Mouse (Mus musculus) CH12F3 (cell line): ENCODE results near the gene Wnk4.

Experiments
- in situ Hi-C: fragments of 300-500 bp; cut with MboI; formaldehyde crosslinking; loops from 2 replicates; pipeline ENCODE4 v1.14.3; 2020; ENCODE audit warnings: low sequenced_read_pairs

Gene Wnk4

DNA sequence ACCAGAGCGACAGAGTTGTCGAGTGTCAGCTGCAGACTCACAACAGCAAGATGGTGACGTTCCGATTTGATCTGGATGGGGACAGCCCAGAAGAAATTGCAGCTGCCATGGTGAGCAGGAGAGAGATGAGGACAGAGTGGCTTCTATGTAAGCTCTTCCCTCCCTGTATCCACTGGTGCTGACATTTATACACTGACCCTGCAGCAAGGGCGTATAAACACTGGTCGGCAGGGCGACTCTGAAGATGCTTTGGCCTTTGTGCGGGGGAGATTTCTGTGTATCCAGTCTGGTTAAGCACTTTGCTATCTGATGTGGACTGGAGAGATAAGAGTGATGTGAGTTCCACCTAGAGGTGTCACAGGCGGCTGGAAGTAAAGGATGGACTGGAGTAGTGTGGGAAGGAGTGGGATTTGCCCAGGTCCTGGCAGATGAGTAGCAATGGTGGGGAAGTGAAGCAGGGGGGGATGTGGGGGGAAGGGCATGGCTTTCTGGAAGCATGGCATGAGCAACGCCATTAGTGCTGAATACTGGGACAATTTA is 9.3 kb downstream of the Wnk4 start:
- in situ Hi-C loops: no loop called here

DNA sequence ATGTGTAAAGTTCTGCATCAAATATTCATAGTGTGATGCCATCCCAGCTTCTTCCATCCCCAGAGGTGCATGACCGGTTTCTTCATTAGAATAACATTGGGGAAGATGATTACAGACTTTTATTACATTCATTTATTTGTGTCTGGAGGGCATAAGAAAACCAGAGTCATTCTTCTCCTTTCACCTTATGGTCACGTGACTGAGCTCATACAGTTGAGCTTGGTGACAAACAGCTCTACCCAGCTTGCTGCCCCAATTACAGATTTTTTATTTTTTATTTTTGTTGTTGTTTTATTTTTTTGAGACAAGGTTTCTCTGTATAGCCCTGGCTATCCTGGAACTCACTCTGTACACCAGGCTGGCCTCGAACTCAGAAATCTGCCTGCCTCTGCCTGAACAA is 12.1 kb downstream of the Wnk4 start:
- in situ Hi-C loops: no loop called here

DNA sequence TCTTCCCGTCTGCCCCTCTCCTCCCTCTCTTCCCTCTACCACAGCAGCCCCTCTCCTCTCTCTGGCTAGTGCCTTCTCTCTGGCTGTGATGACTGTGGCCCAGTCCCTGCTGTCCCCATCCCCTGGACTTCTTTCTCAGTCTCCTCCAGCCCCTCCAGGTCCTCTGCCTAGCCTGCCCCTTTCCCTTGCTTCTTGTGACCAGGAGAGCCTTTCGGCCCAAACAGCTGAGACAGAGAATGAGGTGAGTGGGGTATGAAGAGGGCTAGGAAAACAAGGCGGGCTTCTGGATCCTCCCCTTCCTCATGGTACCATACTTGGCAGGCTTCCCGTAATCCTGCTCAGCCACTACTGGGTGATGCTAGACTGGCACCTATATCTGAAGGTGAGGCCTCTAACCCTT is 14.9 kb downstream of the Wnk4 start:
- in situ Hi-C loops: no loop called here

- in situ Hi-C loops: no loop called here
Measured at GRCm38 (mm10) chr11:101276319-101277070, 16.1 kb downstream of the Wnk4 start.

GRCm38 (mm10) chr11:101277381-101278222 is 17.2 kb downstream of the Wnk4 start:
- in situ Hi-C loops: no loop called here

DNA sequence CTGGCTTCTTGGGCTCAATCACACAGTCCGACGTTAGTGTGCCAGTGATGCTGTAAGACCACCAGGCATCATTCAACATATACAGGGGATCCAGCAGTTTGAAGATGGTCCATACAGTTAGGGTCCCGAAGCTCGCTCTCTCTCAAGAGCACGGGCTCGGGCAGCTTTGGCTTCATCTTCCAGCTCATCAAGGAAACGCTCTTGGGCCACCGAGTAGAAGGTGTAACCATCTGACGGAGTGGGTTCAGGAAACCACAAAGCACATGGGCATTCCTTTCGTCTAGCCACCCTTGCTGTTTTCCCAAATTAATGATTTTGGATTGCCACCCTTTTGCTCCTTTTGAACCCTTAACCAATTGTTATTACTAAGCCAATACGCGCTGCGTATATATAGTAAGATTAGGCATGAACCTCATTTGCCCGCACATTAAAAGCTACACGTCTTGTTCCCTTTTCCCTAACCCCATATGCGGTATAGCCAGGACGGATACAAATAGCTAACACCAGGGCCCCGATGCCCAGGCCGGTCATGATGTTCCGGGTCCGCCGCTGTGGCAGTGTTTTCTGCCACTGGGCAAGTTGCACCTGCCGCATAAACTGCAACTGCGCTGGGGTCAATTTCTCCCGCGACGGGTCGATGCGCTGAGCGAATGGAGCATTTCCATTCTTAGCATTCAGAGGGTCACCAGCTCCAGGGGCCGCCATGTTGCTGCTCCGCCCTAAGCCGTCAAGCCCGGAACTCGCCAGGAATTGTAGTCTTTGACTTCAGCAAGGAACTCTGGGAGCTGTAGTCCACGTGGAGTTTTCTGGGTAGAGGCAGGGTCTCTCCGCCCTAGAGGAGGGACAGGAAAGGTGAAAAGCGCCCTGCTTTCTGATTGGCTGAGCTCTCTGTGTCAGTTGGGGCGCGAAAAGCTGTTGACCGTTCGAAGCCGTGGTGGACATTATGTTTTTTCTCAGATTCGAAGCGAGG is 18.1 kb downstream of the Wnk4 start, which contains the start of the genes Cntd1 and Coa3:
TSS of gene Cntd1 (plus strand) at position 790 of the 970 bp plus-strand sequence.
TSS of gene Coa3 (minus strand) at position 892 of the 970 bp plus-strand sequence.
- in situ Hi-C loops: no loop called here

DNA sequence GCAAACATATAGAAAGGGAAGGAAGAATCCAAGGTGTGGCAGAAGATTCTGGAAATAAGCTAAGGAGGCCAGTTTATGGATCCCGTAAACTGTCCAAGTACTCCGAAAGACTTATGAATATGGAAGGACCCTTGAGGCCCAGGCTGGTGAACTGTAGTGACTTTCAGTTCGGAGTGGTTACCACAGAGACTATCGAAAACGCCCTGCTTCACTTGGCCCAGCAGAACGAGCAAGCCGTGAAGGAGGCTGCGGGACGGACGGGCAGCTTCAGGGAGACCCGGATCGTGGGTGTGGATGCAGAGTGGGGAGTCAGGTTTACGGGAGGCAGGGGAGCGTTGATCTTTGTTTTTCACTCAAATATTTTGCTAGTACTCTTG is 18.8 kb downstream of the Wnk4 start:
- in situ Hi-C loops: no loop called here

GRCm38 (mm10) chr11:101280837-101281236 is 20.5 kb downstream of the Wnk4 start:
- in situ Hi-C loops: no loop called here

DNA sequence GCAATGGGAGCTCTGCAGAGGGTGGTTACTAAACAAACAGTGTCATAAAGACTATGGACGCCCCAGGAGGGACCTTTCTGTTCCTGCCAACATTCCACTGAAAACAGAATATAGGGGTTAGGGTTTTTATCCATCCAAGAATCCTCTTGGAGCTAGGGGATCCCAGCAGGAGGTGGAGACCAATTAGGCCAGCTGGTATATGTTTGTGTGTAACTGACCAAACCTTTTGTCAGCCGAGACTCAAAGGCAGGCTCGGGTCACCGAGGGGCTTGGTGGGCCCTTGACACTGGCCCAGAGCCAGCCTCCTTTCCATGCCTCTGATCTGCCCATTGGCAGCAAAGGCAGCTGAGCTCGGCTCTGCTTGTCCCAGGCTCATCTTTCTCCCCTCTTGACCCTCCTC is 22.5 kb downstream of the Wnk4 start:
- in situ Hi-C loops: no loop called here

- in situ Hi-C loops: no loop called here
Measured at GRCm38 (mm10) chr11:101283805-101284204, 23.4 kb downstream of the Wnk4 start.

DNA sequence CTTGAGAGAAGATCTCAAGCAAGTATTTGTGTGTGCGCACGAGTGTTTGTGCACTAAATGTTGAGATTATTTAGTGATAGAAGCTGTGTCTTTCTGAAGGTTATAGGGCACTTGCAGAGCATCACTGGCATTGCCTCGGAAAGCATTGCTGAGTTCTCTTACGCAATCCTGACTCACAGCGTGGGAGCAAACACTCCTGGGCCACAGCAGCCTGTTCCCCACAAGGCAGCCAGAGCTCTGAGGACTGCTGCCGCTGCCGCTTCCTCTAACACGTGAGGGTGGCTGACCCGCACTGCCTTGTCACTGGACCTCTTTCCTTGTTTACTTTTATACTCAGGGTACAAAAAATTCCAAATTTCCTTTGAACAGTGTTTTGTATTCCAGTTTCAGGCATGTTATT is 26.9 kb downstream of the Wnk4 start:
- in situ Hi-C loops: no loop called here

GRCm38 (mm10) chr11:101291231-101291630 is 30.9 kb downstream of the Wnk4 start:
- in situ Hi-C loops: no loop called here

DNA sequence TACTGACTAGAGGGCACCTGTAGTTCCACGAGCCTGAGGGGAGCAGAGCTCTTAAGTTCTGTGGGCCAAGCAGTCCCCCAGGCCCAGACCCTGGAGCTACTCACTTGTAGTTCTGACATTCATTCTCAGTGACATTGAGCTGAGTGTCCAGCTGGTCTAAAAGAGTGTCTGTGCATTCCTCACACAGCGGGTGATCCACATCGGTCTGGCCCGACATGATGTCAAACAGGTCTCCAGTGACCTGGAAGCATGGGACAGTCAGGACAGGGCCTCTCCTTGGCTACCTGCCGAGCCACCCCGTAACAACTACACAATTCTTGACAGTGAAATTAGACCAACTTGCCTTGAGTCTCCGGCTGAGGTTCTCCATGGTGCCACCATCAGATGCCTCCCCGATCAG is 34.8 kb downstream of the Wnk4 start:
- in situ Hi-C loops: no loop called here

DNA sequence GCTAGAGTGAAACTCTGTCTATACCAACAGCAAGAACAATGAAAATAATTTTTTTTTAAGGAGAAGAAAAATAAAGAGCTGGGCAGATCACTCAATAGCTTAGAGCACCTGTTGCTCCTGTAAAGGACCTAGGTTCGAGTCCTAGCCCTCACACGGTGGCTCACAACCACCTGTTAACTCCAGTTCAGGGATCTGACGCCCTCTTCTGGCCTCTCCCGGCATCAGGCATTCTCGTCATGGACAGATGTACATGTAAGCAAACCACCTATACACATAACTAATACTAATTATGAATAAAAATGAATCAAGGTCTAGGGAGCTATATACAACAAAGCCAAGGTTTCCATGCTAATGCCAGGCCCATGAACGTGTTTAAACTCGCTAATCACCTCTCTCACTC is 40.5 kb downstream of the Wnk4 start:
- in situ Hi-C loops: no loop called here

GRCm38 (mm10) chr11:101301299-101302003 is 41.1 kb downstream of the Wnk4 start:
- in situ Hi-C loops: no loop called here

DNA sequence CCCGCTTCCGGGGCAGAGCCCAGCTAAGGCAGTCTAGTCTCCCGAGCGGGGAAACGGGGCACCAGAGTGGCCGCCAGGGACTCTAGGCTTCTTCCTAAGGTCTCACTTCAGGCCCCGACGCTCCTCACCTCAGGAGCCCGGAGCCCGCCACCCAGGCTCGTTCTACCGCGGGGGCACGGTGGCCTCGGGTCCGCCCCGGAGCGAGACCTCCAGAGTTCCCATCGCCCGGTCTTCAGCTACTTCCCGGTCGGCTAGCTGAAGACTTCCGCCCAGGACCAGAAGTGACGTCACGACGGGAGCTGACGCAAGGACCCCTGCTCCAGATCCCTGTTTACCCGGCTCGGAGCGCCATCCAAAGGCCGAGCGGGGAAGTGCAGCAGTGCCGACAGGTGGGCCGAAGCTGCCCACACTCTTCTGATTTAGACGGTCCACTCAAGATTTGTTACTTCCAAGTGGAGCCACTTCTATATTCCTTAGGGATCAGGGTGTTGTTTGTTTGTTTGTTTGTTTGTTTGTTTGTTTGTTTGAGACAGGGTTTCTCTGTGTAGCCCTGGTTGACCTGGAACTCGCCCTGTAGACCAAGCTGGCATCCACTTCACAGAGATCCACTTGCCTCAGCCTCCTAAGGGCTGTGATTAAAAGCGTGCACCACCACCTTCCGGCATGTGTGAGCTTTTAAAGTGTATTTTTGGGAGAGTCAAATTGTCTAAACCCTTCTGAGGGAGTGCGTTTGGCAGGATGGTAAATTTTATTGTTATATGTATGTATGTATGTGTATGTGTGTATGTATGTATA is 41.8 kb downstream of the Wnk4 start, which contains the start of gene Becn1:
TSS of gene Becn1 (minus strand) at position 283 of the 795 bp plus-strand sequence.
- in situ Hi-C loops: no loop called here

GRCm38 (mm10) chr11:101307744-101308143 is 47.4 kb downstream of the Wnk4 start:
- in situ Hi-C loops: no loop called here

GRCm38 (mm10) chr11:101311083-101311482 is 50.7 kb downstream of the Wnk4 start:
- in situ Hi-C loops: no loop called here

DNA sequence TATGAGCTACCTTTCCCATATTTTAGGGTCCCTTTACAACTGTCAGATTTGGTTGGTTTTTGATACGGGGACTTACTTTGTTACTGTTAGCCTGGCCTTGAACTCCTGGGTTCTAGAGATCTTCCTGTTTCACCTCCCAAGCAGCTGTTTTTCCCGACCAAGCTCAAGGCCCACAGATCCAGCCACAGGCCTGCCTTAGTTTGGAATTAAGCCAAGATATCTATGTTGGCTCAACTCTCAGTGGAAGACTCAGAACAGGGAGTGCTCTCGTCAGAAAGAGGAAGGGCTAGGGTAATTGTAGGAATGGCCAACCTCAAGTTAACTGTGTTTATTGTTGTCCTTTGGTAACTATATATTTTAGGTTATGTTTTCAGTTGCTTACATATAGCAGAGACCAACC is 51.8 kb downstream of the Wnk4 start:
- in situ Hi-C loops: no loop called here
